Mouse (Mus musculus) megakaryocyte, adult 5-6 weeks (primary cell): ENCODE data around the gene Zfp184. TPM values are rescaled to one million over a fixed set of nuclear protein-coding genes. Genes with fewer than 3 reads are reported as not detected.

Experiments
- ATAC-seq: 2 replicates; pipeline ENCODE4 v1.8.0; 2016; ENCODE audit warnings: mild to moderate bottlenecking, inconsistent platforms; ENCODE audit not compliant: poor library complexity, severe bottlenecking
- total RNA-seq, 2 experiments: library from RNA; stranded (forward) in 1 of 2; stranded (reverse) in 1 of 2; fragments of 153-499, 151-499 nt in 1 of 2; fragments of 221-1000, 200-1000 nt in 1 of 2; gene quantifications; 2 replicates each; pipeline versions ENCODE4 v1.2.3 to v1.2.4; 2015 to 2017

Zfp184 gene
- total RNA-seq, 2 experiments from 2014 or later = 0.36 TPM; not detected in 1

DNA sequence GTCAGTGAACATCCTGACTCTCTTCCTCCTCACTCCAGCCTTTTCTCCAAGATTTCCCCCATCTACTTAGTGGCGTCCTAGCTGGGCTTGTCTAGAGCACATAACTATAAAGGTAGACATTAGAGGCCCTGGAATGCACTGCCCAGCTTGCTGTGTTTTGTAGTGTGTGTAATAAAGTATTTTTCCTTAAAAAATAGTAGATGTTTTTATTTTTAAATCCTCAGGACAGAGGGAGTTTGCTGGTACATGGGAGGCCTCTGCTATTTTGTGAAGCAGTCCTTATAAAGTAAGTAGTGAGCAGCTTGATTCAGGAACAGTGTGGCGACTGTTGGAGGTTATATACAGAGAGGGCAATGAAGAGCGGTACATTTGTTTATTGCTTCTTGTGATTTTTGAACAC, 63.8 kb downstream of the Zfp184 start:
- no peak for ATAC-seq

DNA sequence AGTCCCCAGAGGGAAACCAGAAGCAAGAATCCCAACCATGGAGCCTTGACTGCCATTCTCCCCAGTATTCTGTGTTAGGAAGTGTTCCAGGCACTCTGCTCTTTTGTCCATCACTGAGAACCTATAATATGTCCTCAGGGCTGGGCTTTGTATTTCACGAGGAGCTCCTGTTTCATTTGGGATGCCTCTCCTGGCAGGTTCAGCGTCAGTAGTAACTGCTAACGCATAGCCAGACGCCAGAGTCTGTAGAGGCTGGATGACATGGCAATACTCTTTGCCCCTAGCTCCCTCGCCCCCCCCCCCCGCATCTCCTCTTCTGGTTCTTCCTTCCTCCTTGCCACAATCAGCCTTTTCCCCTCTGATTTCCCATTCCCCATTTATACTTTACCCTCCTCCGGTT, 64.7 kb downstream of the Zfp184 start, which contains the start of gene Prss16:
Gene Prss16, minus strand, starts transcription at position 101 of the 400 bp plus-strand sequence.
- ATAC-seq = no peak

Other genes with a start within 250 kb of the Zfp184 start
- gene Olfr1359, start 247.0 kb upstream of the Zfp184 start, total RNA-seq (2015) = not detected in 2 replicates
- not detected in 2 replicates for gene Olfr1359, start 247.0 kb upstream of the Zfp184 start, total RNA-seq (2017)
- 262 and 280 TPM in 2 replicates for gene Hist1h2bl, start 229.0 kb upstream of the Zfp184 start, total RNA-seq (2015)
- 409 and 426 TPM in 2 replicates for gene Hist1h2bl, start 229.0 kb upstream of the Zfp184 start, total RNA-seq (2017)
- 5.0 and 7.6 TPM in 2 replicates for gene Hist1h2ai, start 228.7 kb upstream of the Zfp184 start, total RNA-seq (2015)
- gene Hist1h2ai, start 228.7 kb upstream of the Zfp184 start, total RNA-seq (2017) = 3,924 and 4,338 TPM in 2 replicates
- 37.0 and 141 TPM in 2 replicates for gene Hist1h3h, start 227.4 kb upstream of the Zfp184 start, total RNA-seq (2015)
- 82.6 and 194 TPM in 2 replicates for gene Hist1h3h, start 227.4 kb upstream of the Zfp184 start, total RNA-seq (2017)
- 139 and 162 TPM in 2 replicates for gene Hist1h2bm, start 223.1 kb upstream of the Zfp184 start, total RNA-seq (2015)
- gene Hist1h2bm, start 223.1 kb upstream of the Zfp184 start, total RNA-seq (2017) = 615 and 635 TPM in 2 replicates
- 5.8 and 10.7 TPM in 2 replicates for gene Hist1h4j, start 210.0 kb upstream of the Zfp184 start, total RNA-seq (2015)
- gene Hist1h4j, start 210.0 kb upstream of the Zfp184 start, total RNA-seq (2017) = 595 and 644 TPM in 2 replicates
- 97.3 and 158 TPM in 2 replicates for gene Hist1h4k, start 194.6 kb upstream of the Zfp184 start, total RNA-seq (2015)
- 2,083 and 3,751 TPM in 2 replicates for gene Hist1h4k, start 194.6 kb upstream of the Zfp184 start, total RNA-seq (2017)
- gene Hist1h2ak, start 191.3 kb upstream of the Zfp184 start, total RNA-seq (2015) = 141 and 258 TPM in 2 replicates
- 1,551 and 1,637 TPM in 2 replicates for gene Hist1h2ak, start 191.3 kb upstream of the Zfp184 start, total RNA-seq (2017)
- 318 and 331 TPM in 2 replicates for gene Hist1h2bn, start 191.0 kb upstream of the Zfp184 start, total RNA-seq (2015)
- gene Hist1h2bn, start 191.0 kb upstream of the Zfp184 start, total RNA-seq (2017) = 1,434 and 1,651 TPM in 2 replicates
- 792 and 803 TPM in 2 replicates for gene Hist1h1b, start 164.5 kb upstream of the Zfp184 start, total RNA-seq (2015)
- gene Hist1h1b, start 164.5 kb upstream of the Zfp184 start, total RNA-seq (2017) = 2,001 and 2,565 TPM in 2 replicates
- 290 and 369 TPM in 2 replicates for gene Hist1h3i, start 161.7 kb upstream of the Zfp184 start, total RNA-seq (2015)
- gene Hist1h3i, start 161.7 kb upstream of the Zfp184 start, total RNA-seq (2017) = 211 and 245 TPM in 2 replicates
- gene Hist1h2an, start 157.9 kb upstream of the Zfp184 start, total RNA-seq (2015) = 5.6 TPM in 1 of 2 replicates, not detected in the other
- gene Hist1h2an, start 157.9 kb upstream of the Zfp184 start, total RNA-seq (2017) = 740 and 806 TPM in 2 replicates
- 15.3 and 29.2 TPM in 2 replicates for gene Hist1h2bp, start 157.6 kb upstream of the Zfp184 start, total RNA-seq (2015)
- 50.7 and 60.8 TPM in 2 replicates for gene Hist1h2bp, start 157.6 kb upstream of the Zfp184 start, total RNA-seq (2017)
- gene Hist1h2bq, start 134.9 kb upstream of the Zfp184 start, total RNA-seq (2015) = 340 and 370 TPM in 2 replicates
- gene Hist1h2bq, start 134.9 kb upstream of the Zfp184 start, total RNA-seq (2017) = 37.2 and 71.4 TPM in 2 replicates
- gene Hist1h2ao, start 134.6 kb upstream of the Zfp184 start, total RNA-seq (2015) = 149 and 256 TPM in 2 replicates
- 2,161 and 2,311 TPM in 2 replicates for gene Hist1h2ao, start 134.6 kb upstream of the Zfp184 start, total RNA-seq (2017)
- 67.9 and 71.7 TPM in 2 replicates for gene Hist1h4m, start 133.3 kb upstream of the Zfp184 start, total RNA-seq (2015)
- gene Hist1h4m, start 133.3 kb upstream of the Zfp184 start, total RNA-seq (2017) = 1,995 and 3,050 TPM in 2 replicates
- gene Hist1h4n, start 112.9 kb upstream of the Zfp184 start, total RNA-seq (2015) = 60.0 and 63.1 TPM in 2 replicates
- 1,683 and 2,067 TPM in 2 replicates for gene Hist1h4n, start 112.9 kb upstream of the Zfp184 start, total RNA-seq (2017)
- 111 and 142 TPM in 2 replicates for gene Hist1h2ap, start 111.6 kb upstream of the Zfp184 start, total RNA-seq (2015)
- gene Hist1h2ap, start 111.6 kb upstream of the Zfp184 start, total RNA-seq (2017) = 857 and 1,070 TPM in 2 replicates
- gene Hist1h2br, start 111.4 kb upstream of the Zfp184 start, total RNA-seq (2015) = 322 and 378 TPM in 2 replicates
- gene Hist1h2br, start 111.4 kb upstream of the Zfp184 start, total RNA-seq (2017) = 273 and 294 TPM in 2 replicates
- gene Pom121l2, start 36.1 kb downstream of the Zfp184 start, total RNA-seq (2015) = not detected in 2 replicates
- not detected in 2 replicates for gene Pom121l2, start 36.1 kb downstream of the Zfp184 start, total RNA-seq (2017)
- gene Prss16, start 64.6 kb downstream of the Zfp184 start, total RNA-seq (2015) = 3.7 and 4.3 TPM in 2 replicates
- 2.8 and 5.2 TPM in 2 replicates for gene Prss16, start 64.6 kb downstream of the Zfp184 start, total RNA-seq (2017)
- gene Hist1h2ah, start 90.5 kb downstream of the Zfp184 start, total RNA-seq (2015) = 0.91 and 1.1 TPM in 2 replicates
- gene Hist1h2ah, start 90.5 kb downstream of the Zfp184 start, total RNA-seq (2017) = 48.2 and 145 TPM in 2 replicates
- 78.9 and 108 TPM in 2 replicates for gene Hist1h2bk, start 90.8 kb downstream of the Zfp184 start, total RNA-seq (2015)
- 1,539 and 1,747 TPM in 2 replicates for gene Hist1h2bk, start 90.8 kb downstream of the Zfp184 start, total RNA-seq (2017)
- 34.9 and 43.5 TPM in 2 replicates for gene Hist1h4i, start 96.3 kb downstream of the Zfp184 start, total RNA-seq (2015)
- 115 and 127 TPM in 2 replicates for gene Hist1h4i, start 96.3 kb downstream of the Zfp184 start, total RNA-seq (2017)
- gene Hist1h2ag, start 97.8 kb downstream of the Zfp184 start, total RNA-seq (2015) = 43.5 and 58.5 TPM in 2 replicates
- 942 and 986 TPM in 2 replicates for gene Hist1h2ag, start 97.8 kb downstream of the Zfp184 start, total RNA-seq (2017)
- gene Hist1h2bj, start 98.1 kb downstream of the Zfp184 start, total RNA-seq (2015) = 57.4 and 58.7 TPM in 2 replicates
- 645 and 753 TPM in 2 replicates for gene Hist1h2bj, start 98.1 kb downstream of the Zfp184 start, total RNA-seq (2017)
- not detected in 2 replicates for gene Vmn1r188, start 139.3 kb downstream of the Zfp184 start, total RNA-seq (2015)
- not detected in 2 replicates for gene Vmn1r188, start 139.3 kb downstream of the Zfp184 start, total RNA-seq (2017)
- not detected in 2 replicates for gene Vmn1r189, start 160.7 kb downstream of the Zfp184 start, total RNA-seq (2015)
- not detected in 2 replicates for gene Vmn1r189, start 160.7 kb downstream of the Zfp184 start, total RNA-seq (2017)
- gene Vmn1r191, start 238.9 kb downstream of the Zfp184 start, total RNA-seq (2015) = not detected in 2 replicates
- not detected in 2 replicates for gene Vmn1r191, start 238.9 kb downstream of the Zfp184 start, total RNA-seq (2017)
- not detected in 2 replicates for gene Vmn1r192, start 246.0 kb downstream of the Zfp184 start, total RNA-seq (2015)
- gene Vmn1r192, start 246.0 kb downstream of the Zfp184 start, total RNA-seq (2017) = 0.04 TPM in 1 of 2 replicates, not detected in the other